Mouse (Mus musculus): Measurements from ENCODE around the gene Gm10053.

GRCm38 (mm10) chr19:24865436-24865835 lies 10.1 kb upstream of the Gm10053 start:
- TF ChIP-seq USF2 (conservative IDR thresholded peaks at IDR 0.05; ENCODE audit: low read depth, low read length) (no peak), CTCF (conservative IDR thresholded peaks at IDR 0.05 in 1 of 2, IDR thresholded peaks at IDR 0.05 in 1 of 2; ENCODE audit: low read depth in 2 of 2, low read length in 2 of 2) (no peak), NELFE (IDR thresholded peaks at IDR 0.05; ENCODE audit: low read depth, low read length) (no peak), MEF2A (IDR thresholded peaks at IDR 0.05; ENCODE audit: borderline replicate concordance, low read depth, low read length) (no peak), ZKSCAN1 (IDR thresholded peaks at IDR 0.05; ENCODE audit: borderline replicate concordance, low read depth, low read length) (no peak), JUND (conservative IDR thresholded peaks at IDR 0.05; ENCODE audit: low read depth, low read length) (no peak), RAD21 (IDR thresholded peaks at IDR 0.05; ENCODE audit: low read depth, low read length) (no peak), PAX5 (IDR thresholded peaks at IDR 0.05; ENCODE audit: low read length) (no peak), EP300 (IDR thresholded peaks at IDR 0.05; ENCODE audit: low read length) (no peak), POLR2A (IDR thresholded peaks at IDR 0.05; ENCODE audit: low read depth, low read length) (no peak), MAX (IDR thresholded peaks at IDR 0.05; ENCODE audit: low read length) (no peak), NRF1 (IDR thresholded peaks at IDR 0.05; ENCODE audit: low read depth, low read length) (no peak), MAFK (IDR thresholded peaks at IDR 0.05; ENCODE audit: insufficient replicate concordance, low read length) (no peak), USF1 (IDR thresholded peaks at IDR 0.05; ENCODE audit: low read depth, low read length) (no peak)
